Mouse (Mus musculus): Measurements from ENCODE around the gene Lrrc36.

Gene Lrrc36

DNA sequence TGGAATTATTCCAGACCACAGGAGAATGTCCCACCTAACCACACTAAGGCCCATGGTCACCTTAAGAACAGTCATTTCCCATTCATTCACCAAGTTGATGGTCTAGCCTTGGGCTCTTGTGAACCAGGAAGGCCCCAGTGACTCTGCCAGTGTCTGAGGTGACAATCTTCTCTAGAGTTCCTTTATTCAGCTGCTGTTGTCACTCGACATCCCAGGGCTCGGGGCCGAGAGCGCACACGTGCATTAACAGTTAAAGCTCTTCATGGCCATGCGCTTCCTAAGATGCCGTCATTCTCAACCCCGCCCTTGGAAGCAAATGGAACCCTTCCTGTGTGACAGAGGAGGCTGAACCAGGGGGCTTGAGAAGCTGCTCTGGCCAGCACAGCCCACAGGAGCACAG, 68.8 kb downstream of the Lrrc36 start:
- no peak for DNase-seq (ENCODE audit: low read depth, low spot score)

DNA sequence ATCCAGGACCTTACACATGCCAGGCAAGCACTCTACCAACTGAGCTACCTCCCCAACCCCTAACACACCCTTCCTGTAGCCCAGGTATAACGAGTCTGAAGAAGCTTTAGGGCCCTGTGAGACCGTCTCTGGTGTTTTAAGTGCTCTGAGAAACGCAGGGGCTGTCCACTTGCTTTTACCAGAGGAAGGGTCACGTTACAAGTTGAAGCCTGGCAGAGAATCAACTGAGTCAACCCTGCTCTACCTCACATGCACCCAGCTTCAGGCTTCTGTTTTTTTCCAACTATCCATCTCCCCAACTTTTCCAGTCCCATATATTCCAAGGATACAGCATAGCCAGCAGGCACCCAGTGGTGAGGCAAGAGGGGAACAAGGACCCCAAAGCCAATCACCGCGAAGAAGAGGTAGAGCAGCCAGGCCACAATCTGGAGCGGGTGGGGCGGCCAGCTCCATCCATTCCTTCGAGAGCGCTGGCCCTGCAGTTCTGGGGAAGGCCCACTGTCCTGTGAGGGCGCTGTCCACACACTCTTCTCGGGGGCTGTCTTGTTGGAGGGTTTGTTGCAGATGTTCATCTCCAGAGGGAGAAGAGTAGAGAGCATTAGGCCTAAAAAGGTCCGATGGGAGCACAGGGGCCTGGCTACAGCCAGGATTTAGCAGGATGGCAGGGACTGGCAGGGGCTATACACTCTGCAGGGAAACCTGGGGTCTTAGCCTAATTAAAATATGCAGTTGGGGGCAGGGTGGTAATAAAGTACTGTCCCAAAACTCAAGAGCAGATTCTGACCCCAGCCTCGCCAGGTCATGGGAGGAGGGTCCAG, 70.0 kb downstream of the Lrrc36 start:
- no peak for DNase-seq (ENCODE audit: low read depth, low spot score)

- DNase-seq (ENCODE audit: low read depth, low spot score), result no peak
Observed at GRCm38 (mm10) chr8:105484030-105484368, 70.6 kb downstream of the Lrrc36 start.

GRCm38 (mm10) chr8:105484392-105484791, 71.0 kb downstream of the Lrrc36 start:
- DNase-seq (ENCODE audit: low read depth, low spot score), result no peak

GRCm38 (mm10) chr8:105488082-105488481, 74.7 kb downstream of the Lrrc36 start:
- DNase-seq (ENCODE audit: low read depth, low spot score), result no peak

DNA sequence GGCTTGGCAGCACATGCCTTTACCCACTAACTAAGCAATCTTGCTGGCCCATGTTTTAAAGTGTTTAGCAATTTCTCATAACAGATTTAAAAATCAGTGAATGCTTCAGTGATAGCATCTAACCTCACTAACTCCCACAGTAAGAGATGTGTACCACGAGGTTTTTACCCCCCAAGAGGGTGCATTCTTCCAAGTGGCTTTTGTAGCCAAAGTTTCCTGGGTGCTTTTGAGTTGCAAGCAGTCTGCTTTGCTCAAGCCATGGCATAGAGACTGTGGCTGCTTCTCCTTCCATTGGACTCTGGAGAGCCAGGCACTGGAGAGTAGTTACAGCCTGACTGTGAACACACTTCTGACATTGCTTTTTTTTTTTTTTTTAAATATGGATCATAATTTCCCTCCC, 75.9 kb downstream of the Lrrc36 start:
- no peak for DNase-seq (ENCODE audit: low read depth, low spot score)

DNA sequence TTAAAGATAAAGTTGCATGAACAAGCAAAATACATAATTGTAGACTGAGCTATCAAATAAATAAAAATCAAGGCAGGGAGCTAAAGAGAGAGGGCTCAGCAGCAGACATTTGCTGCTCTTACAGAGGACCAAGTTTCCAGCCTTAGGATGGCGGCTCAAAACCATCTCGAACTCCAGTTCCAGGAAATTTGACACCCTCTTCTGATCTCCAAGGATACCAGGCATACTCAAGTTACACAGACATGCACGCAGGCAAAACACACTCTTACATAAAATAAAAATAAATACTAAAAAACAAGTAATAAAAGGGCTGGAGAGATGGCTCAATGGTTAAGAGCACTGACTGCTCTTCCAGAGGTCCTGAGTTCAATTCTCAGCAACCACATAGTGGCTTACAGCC, 80.1 kb downstream of the Lrrc36 start:
- DNase-seq (ENCODE audit: low read depth, low spot score), result no peak

- no peak for DNase-seq (ENCODE audit: low read depth, low spot score)
Observed at GRCm38 (mm10) chr8:105494566-105494965, 81.2 kb downstream of the Lrrc36 start.

DNA sequence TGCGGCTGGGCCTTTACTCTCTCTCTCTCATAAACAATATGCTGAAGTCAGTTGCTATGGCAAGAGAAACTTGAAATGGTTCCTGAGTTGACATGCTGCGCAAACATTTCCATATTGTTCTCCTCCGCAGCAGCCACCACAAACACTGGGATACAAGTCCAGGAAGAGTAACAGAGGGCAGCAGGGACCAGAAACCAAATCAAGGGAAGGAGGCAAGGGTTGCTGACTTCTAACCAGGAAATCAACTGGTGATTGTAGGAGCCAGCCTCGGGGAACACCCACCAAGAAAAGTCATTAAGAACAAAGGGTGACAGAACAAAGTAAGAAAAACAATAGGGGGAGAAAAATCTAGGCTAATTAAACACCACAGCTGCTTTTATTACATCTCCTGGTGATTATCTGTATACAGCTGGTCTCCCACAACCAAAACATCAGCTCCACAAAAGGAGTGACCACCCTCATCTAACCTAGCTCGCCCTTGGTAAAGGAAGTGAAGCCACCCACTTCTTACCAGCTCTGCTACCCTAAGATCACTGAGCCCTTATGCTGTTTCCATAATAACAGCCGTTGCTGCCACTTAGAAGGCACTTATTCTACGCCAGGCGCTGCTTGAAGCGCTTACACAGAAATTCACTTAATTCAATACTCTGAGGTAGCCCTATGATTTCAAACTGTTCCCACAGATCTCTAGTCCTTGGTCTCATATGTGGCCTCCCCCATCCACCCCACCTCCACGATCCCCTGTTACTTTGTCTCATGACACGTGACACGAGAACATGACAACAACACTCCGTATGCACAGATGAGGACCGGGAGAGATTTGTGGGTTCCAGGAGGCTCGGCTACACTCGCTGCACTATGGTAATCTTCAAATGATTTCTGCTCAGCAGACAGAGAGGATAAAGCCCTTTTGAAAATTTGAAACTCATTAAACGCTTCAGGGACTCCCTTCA, 82.3 kb downstream of the Lrrc36 start:
- no peak for DNase-seq (ENCODE audit: low read depth, low spot score)

DNA sequence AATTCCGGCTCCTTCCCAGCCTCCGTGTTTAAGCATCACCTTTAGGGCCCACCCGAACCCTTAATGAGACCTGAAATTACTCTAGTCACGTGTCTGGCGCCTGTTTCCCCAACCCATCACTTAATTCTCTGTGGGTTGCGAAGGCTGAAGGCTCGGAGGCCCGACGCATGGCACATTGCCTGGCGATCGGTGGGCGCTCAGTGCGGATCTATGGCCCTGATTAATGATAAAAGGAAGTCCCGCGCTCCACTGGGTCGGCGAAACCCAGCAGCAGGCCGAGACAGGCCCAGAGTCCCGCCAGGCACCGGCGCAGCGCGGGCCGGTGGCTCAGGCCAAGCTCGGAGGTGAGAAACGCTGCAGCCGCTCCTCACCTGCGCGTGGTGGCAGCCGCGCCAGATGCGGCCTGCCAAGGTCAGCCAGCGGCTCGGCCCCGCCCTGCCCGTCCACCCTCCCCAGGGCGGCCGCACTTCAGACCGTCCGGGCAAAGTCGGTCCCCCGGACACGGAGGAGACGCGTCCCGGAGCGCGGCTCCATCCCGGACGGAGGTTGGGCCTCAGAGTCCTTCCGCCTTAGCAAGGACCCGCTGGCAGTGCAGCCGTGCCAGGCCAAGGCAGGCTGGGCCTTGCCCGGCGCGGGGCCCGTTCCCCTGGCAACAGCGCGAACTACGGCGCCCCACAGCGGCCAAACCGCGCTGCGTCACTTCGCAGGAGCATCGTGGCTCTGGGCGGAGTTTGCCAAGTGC, 83.2 kb downstream of the Lrrc36 start, which contains the start of gene Zdhhc1:
TSS of gene Zdhhc1 (minus strand) at position 464 of the 742 bp plus-strand sequence.
- DNase-seq (ENCODE audit: low read depth, low spot score), result peak; percentile 80

DNA sequence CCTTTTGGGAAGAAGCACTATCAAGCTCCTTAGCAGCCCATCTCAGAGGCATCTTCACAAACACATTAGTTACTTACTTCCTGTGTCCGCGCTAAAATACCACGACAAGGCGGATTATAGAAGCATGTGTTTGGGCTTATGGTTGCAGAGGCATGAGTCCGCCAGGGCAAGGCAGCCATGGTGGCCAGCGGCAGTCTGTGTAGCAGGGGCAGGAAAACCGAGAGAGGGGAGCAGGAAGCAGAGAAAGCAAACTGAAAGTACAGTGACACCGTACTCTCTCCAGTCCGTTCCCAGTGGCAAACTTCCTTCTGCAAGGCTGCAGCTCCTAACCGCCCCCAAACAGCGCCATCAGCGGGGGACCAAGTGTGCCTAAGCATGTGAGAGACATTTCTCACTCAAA, 86.4 kb downstream of the Lrrc36 start:
- no peak for DNase-seq (ENCODE audit: low read depth, low spot score)

DNA sequence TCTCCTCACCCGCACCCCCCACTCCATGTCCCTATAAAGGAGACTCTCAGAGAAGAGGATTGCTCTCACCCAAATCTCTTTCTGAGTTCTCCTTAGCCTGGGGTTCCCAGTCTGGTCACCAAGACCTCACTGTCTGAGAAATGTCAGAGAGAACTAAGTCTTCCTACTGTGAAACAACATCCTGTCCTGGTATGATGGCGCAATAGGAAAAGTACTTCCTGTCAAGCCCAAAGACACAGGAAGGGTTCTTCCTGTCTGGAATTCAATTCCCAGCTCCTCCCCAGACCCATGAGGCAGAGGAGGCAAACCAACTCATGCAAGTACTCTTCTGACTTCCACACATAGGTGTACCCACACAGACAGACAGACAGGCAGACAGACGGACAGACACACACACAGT, 91.2 kb downstream of the Lrrc36 start:
- DNase-seq (ENCODE audit: low read depth, low spot score), result no peak

GRCm38 (mm10) chr8:105506977-105507376, 93.6 kb downstream of the Lrrc36 start:
- DNase-seq (ENCODE audit: low read depth, low spot score), result no peak

- DNase-seq (ENCODE audit: low read depth, low spot score), result no peak
Observed at GRCm38 (mm10) chr8:105508758-105509157, 95.4 kb downstream of the Lrrc36 start.

- no peak for DNase-seq (ENCODE audit: low read depth, low spot score)
Observed at GRCm38 (mm10) chr8:105509997-105510735, 96.8 kb downstream of the Lrrc36 start.

All from CD4-positive helper T cell, adult 2 months (primary cell).